Mouse (Mus musculus) lung, adult 2 months (tissue): ENCODE results near the gene Btbd35f23. TPM values are rescaled to one million over a fixed set of nuclear protein-coding genes. Genes with fewer than 3 reads are reported as not detected.
"Not testable (repeated sequence)": the region's sequence is repeated elsewhere in the genome, so short reads cannot be mapped to it uniquely, and the experiment has no call there.

Source experiments
- DNase-seq: peaks from one replicate; pipeline ENCODE4 v3.0.0; 2022
- H3K4me1 ChIP-seq: fragments of 200-500 bp; 2 replicates; pipeline ENCODE4 v1.6.1; 2011; ENCODE audit warnings: low read length; ENCODE audit not compliant: control insufficient read depth, insufficient read depth
- H3K4me3 ChIP-seq: fragments of 200-500 bp; replicated peaks from 2 replicates; pipeline ENCODE3; 2011; ENCODE audit warnings: low read depth, mild to moderate bottlenecking, control low read depth, low read length; ENCODE audit errors: extremely low read depth
- WGBS: fragments of 180-500 bp; shearing (Covaris S2); methylation state at CpG from one replicate; pipeline ENCODE4 v1.1.7; 2018; 5-methylcytosine and 5-hydroxymethylcytosine counted together
- polyA plus RNA-seq: library from polyadenylated mRNA; depleted of rRNA; stranded (reverse); fragments of >200 nt; gene quantifications from 2 replicates; pipeline ENCODE4 v1.2.3, GENCODE M21; 2012; rRNA removed

Gene Btbd35f23
- not detected in 2 replicates for polyA plus RNA-seq

- not testable (repeated sequence) for H3K4me1 ChIP-seq, DNase-seq, H3K4me3 ChIP-seq
- 46% methylated on average over 2 of the region's 2 CpGs for WGBS
Observed at GRCm38 (mm10) chrX:3076575-3076974, at the start of gene Btbd35f23. Gene Btbd35f23, plus strand, starts transcription at chrX:3076875.

Other genes starting within 250 kb of the Btbd35f23 start
- not detected in 2 replicates for gene Btbd35f24, start 119.0 kb downstream of the Btbd35f23 start, polyA plus RNA-seq